Mouse (Mus musculus) lung, postnatal 0 days (tissue): ENCODE data around the gene Arf1.

Experiments used
- CTCF ChIP-seq: IDR thresholded peaks from 2 replicates; pipeline ENCODE4 v1.5.1; 2016; ENCODE audit warnings: antibody characterized with exemption, mild to moderate bottlenecking
- EP300 ChIP-seq: IDR thresholded peaks from 2 replicates; pipeline ENCODE4 v1.6.1; 2016; ENCODE audit warnings: antibody characterized with exemption, mild to moderate bottlenecking, control low read depth

- TF ChIP-seq CTCF: peak; percentile 89
- TF ChIP-seq EP300: no peak
Observed at GRCm38 (mm10) chr11:59183821-59184220, 44.2 kb downstream of the Arf1 start.
